Mouse (Mus musculus): Measurements from ENCODE around the gene Enox1.

DNA sequence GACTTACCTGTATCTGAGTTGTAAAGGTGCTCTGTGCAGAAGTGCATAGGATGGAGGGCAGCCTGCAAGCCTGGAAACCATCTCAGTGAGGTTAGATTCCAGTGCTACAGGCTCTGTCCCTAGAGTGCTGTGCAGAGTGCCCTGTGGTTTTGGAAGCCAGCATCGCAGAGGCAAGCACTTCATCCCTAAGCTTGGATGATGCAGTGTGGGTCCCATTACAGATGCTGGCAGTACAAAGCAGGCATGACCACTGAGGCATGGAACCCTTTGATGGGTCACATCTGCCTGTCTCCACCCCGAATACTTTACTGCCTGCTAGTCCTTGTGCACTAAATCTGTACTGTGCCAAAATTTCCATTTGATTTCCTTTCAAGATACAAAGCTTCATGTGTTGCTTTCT lies 33.6 kb downstream of the Enox1 start:
- TF ChIP-seq POLR2A (IDR thresholded peaks at IDR 0.05; ENCODE audit: insufficient read depth, low read length): no peak
- no peak for TF ChIP-seq CTCF (IDR thresholded peaks at IDR 0.05; ENCODE audit: low read depth, low read length)

All from ES-Bruce4 (cell line).